Mouse (Mus musculus) CH12.LX (cell line): ENCODE results near the gene Cxcl9. TPM values are rescaled to one million over a fixed set of nuclear protein-coding genes. Genes with fewer than 3 reads are reported as not detected.
A peak's percentile ranks its signal among the peaks of the same experiment; 100 is the strongest.

Source experiments
- DNase-seq: peaks from one replicate; pipeline ENCODE4 v3.0.0-alpha.2; 2013; ENCODE audit errors: extremely low read depth
- H3K27ac ChIP-seq: 2 replicates; pipeline ENCODE4 v1.5.1; 2012; ENCODE audit warnings: low read depth, mild to moderate bottlenecking, control low read depth, moderate library complexity; ENCODE audit not compliant: insufficient read depth
- H3K27me3 ChIP-seq: replicated peaks from 2 replicates; pipeline ENCODE3; 2012; ENCODE audit warnings: inconsistent platforms
- H3K36me3 ChIP-seq, 2 experiments: replicated peaks in 1 of 2; 2 replicates each; pipeline versions ENCODE3 to v1.6.1; 2012; ENCODE audit warnings: inconsistent platforms in 1 of 2, low read length in 1 of 2, mild to moderate bottlenecking in 1 of 2, mixed read lengths in 1 of 2, moderate library complexity in 1 of 2; ENCODE audit not compliant: control insufficient read depth in 1 of 2, insufficient read depth in 1 of 2
- H3K4me1 ChIP-seq, 2 experiments: 2 replicates each; pipeline ENCODE4 v1.6.1; 2012; ENCODE audit warnings: inconsistent platforms in 1 of 2, moderate library complexity in 1 of 2; ENCODE audit not compliant: insufficient read depth in 2 of 2, control insufficient read depth in 1 of 2
- H3K4me2 ChIP-seq: 2 replicates; pipeline ENCODE4 v1.6.1; 2012; ENCODE audit warnings: low read depth, mild to moderate bottlenecking, control low read depth; ENCODE audit not compliant: poor library complexity, insufficient read depth, severe bottlenecking
- H3K4me3 ChIP-seq, 3 experiments: fragments of 150-350 bp in 1 of 3; sonication (generic) in 1 of 3; replicated peaks in 1 of 3; 2 replicates each; pipeline versions ENCODE3 to v1.5.1; 2011 to 2012; ENCODE audit warnings: low read depth in 2 of 3, low read length in 2 of 3, mild to moderate bottlenecking in 2 of 3, moderate library complexity in 2 of 3, control low read depth in 1 of 3, improper control_type of control experiment in 1 of 3, inconsistent platforms in 1 of 3, mixed read lengths in 1 of 3; ENCODE audit not compliant: poor library complexity in 1 of 3
- H3K79me2 ChIP-seq: replicated peaks from 2 replicates; pipeline ENCODE4 v1.6.1; 2012; ENCODE audit warnings: mild to moderate bottlenecking, moderate library complexity; ENCODE audit not compliant: control insufficient read depth, poor library complexity, insufficient read depth, severe bottlenecking; ENCODE audit errors: extremely low read depth
- H3K9ac ChIP-seq: 2 replicates; pipeline ENCODE4 v1.6.1; 2012; ENCODE audit warnings: low read depth, mild to moderate bottlenecking, control low read depth, moderate library complexity; ENCODE audit not compliant: insufficient read depth
- H3K9me3 ChIP-seq: replicated peaks from 2 replicates; pipeline ENCODE3; 2012; ENCODE audit warnings: low read length, inconsistent platforms, mixed read lengths
- BHLHE40 ChIP-seq: IDR thresholded peaks from 2 replicates; pipeline ENCODE4 v1.6.1; 2011; ENCODE audit warnings: mild to moderate bottlenecking, low read depth, low read length, improper control_type of control experiment
- CHD1 ChIP-seq: IDR thresholded peaks from 2 replicates; pipeline ENCODE4 v1.6.1; 2012; ENCODE audit warnings: low read depth, low read length, improper control_type of control experiment, inconsistent platforms
- MYC ChIP-seq: IDR thresholded peaks from 2 replicates; pipeline ENCODE4 v1.6.1; 2011; ENCODE audit warnings: low read depth, mild to moderate bottlenecking, improper control_type of control experiment, low read length
- NRF1 ChIP-seq: IDR thresholded peaks from 2 replicates; pipeline ENCODE4 v1.6.1; 2014; ENCODE audit warnings: low read depth, mild to moderate bottlenecking, inconsistent platforms, low read length, improper control_type of control experiment, moderate library complexity
- RCOR1 ChIP-seq: conservative IDR thresholded peaks from 2 replicates; pipeline ENCODE4 v1.6.1; 2012; ENCODE audit warnings: low read depth, mild to moderate bottlenecking, inconsistent platforms, low read length, improper control_type of control experiment
- TBP ChIP-seq: conservative IDR thresholded peaks from 2 replicates; pipeline ENCODE4 v1.6.1; 2011; ENCODE audit warnings: low read depth, low read length, improper control_type of control experiment
- UBTF ChIP-seq: IDR thresholded peaks from 2 replicates; pipeline ENCODE4 v1.6.1; 2012; ENCODE audit warnings: low read depth, mild to moderate bottlenecking, inconsistent platforms, low read length, improper control_type of control experiment, moderate library complexity
- USF1 ChIP-seq: IDR thresholded peaks from 2 replicates; pipeline ENCODE4 v1.6.1; 2014; ENCODE audit warnings: low read depth, mild to moderate bottlenecking, inconsistent platforms, low read length, improper control_type of control experiment
- USF2 ChIP-seq: conservative IDR thresholded peaks from 2 replicates; pipeline ENCODE4 v1.6.1; 2011; ENCODE audit warnings: low read depth, low read length, improper control_type of control experiment
- dilution Hi-C: fragments of 300-500 bp; cut with MboI; formaldehyde crosslinking; loops from 2 replicates; pipeline ENCODE4 v1.14.3; 2020; ENCODE audit warnings: low sequenced_read_pairs; ENCODE audit not compliant: extremely low pct_unique_long_range_greater_than_20kb, extremely low pct_ligation_motif_present
- in situ Hi-C: fragments of 300-500 bp; cut with MboI; formaldehyde crosslinking; loops from 3 replicates; pipeline ENCODE4 v1.14.3; 2019; ENCODE audit warnings: low sequenced_read_pairs, low pct_ligation_motif_present, low pct_unique_long_range_greater_than_20kb, mixed read lengths
- polyA plus RNA-seq: library from polyadenylated mRNA; unstranded; fragments of >175 nt; gene quantifications from 2 replicates; pipeline ENCODE4 v1.2.1, GENCODE M21; 2012; ENCODE audit warnings: low read depth; ENCODE audit not compliant: insufficient read length
- total RNA-seq, 2 experiments: library from RNA; depleted of rRNA; stranded (reverse); fragments of 300-350 nt in 1 of 2; fragments of >200 nt in 1 of 2; gene quantifications; 2 replicates each; pipeline ENCODE4 v1.2.3; 2012 to 2014

Gene Cxcl9
- total RNA-seq (2012; rRNA removed) = not detected in 2 replicates
- total RNA-seq (2014; rRNA removed) = not detected in 2 replicates
- not detected in 2 replicates for polyA plus RNA-seq

DNA sequence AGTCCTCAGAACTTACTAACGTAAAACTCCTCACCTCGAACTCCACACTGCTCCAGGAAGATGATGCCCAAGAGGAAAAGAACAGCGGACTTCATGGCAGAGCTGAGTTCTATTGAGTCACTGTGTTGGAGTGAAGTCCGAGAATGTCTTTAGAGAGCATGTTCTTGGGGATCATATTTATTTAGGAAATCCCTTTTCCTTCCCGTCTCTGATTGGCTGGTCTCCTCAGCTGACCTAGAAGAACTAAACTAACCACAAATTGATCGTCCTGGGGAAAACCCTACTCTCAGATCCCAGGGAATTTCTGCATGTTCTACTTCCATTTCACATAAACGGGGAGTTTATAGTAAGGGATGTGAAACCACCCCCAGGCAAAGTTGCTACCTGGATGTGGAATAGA is at the start of gene Cxcl9:
Cxcl9 (minus strand) TSS at position 151 of the 400 bp plus-strand sequence.
- Histone ChIP-seq H3K79me2 (no peaks in the 10 kb centered on the region), H3K27me3 (no peaks in the 10 kb centered on the region), H3K4me2 (peak within 1 kb of the TSS; percentile 8), H3K36me3 (no peaks in the 10 kb centered on the region), H3K4me3 (no peak within 1 kb of the TSS), H3K9me3 (no peaks in the 10 kb centered on the region), H3K27ac (no peak within 1 kb of the TSS), H3K9ac (no peak within 1 kb of the TSS), H3K4me1 (0 out of 4 replicates have a peak, but pooled peaks cover 0 to 2% of the 10 kb centered on the region in 2 experiments)
- no peak for TF ChIP-seq CHD1
- no peak for TF ChIP-seq UBTF
- TF ChIP-seq USF1 = peak; percentile 50
- TF ChIP-seq MYC = no peak
- no peak for DNase-seq
- dilution Hi-C loops (no loop called here), in situ Hi-C loops (no loop called here)

DNA sequence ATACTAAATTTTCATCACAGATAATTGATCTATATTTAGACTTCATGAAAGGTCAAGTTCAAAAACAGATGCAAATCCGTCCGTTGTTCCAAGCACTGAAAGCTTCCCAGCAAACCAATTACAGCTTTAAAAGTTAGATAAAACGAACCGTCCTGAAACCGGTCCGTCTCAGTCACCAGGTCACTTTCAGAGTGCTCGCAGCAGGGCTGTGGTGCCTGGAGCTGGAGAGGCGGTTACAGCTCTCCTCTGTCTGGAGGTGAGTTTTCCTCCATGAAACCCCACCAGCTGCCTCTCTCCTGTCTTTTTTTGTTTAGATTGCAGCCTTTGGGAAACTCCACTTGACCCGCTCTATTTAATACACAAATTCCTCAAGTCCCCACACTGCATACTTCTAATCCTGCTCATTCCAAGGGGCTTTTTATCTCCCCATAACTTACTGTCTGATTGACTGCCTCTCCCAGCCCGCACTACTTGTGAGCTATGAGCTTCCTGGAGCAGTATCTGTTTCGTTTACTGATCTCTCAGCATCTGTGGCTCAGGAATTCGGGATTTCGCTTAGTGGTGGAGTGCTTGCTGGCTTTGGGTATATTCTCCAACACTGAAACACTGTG is 49.0 kb upstream of the Cxcl9 start:
- H3K27ac ChIP-seq = no peak overlapping the region
- dilution Hi-C loops = no loop called here
- peaks cover 9 to 28% of the 10 kb centered on the region in 2 experiments; a peak in 3 of 4 replicates for H3K4me1 ChIP-seq

DNA sequence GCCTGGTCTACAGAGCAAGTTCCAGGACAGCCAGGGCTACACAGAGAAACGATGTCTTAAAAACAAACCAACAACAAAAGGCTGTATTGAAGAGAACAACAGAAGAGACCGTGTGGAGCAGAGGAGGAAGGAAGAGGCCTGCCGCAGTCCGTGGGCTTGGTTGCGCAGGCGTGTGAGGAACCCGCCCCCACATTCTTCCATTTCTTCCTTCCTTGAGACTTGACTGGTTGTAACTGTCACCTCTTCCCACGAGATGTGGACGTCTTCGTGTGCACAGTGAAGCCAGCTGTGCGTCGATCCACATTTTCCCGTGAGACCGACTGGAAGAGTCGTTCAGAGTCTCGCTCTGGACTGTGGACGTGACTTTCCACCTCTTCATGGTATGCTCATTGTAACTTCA is 47.5 kb upstream of the Cxcl9 start:
- dilution Hi-C loops (no loop called here), in situ Hi-C loops (loop anchor here (5.0 kb wide), 1 partner anchor 58 kb away; no protein-coding TSS in a partner anchor)
- no peak overlapping the region for H3K9ac ChIP-seq
- DNase-seq = no peak
- H3K36me3 ChIP-seq = no peaks in the 10 kb centered on the region
- peak overlapping the region; percentile 73; the same call in 1 of the 2 replicates for H3K4me2 ChIP-seq
- H3K4me3 ChIP-seq = no peak overlapping the region
- no peak overlapping the region for H3K27ac ChIP-seq
- no peaks in the 10 kb centered on the region for H3K9me3 ChIP-seq
- TF ChIP-seq NRF1 = peak; percentile 48
- no peak for TF ChIP-seq BHLHE40
- H3K27me3 ChIP-seq = no peaks in the 10 kb centered on the region
- H3K4me1 ChIP-seq = peaks cover 9 to 22% of the 10 kb centered on the region in 2 experiments; a peak in 3 of 4 replicates
- no peaks in the 10 kb centered on the region for H3K79me2 ChIP-seq

More for the DNA sequence above, 49.0 kb upstream of the Cxcl9 start:
- no peaks in the 10 kb centered on the region for H3K27me3 ChIP-seq
- H3K4me3 ChIP-seq = no peak overlapping the region
- no peak overlapping the region for H3K4me2 ChIP-seq
- H3K36me3 ChIP-seq = no peaks in the 10 kb centered on the region
- H3K9ac ChIP-seq = no peak overlapping the region
- no peak for DNase-seq
- H3K9me3 ChIP-seq = no peaks in the 10 kb centered on the region
- TF ChIP-seq RCOR1 (no peak), MYC (no peak), USF2 (no peak), USF1 (no peak), TBP (no peak)
- H3K79me2 ChIP-seq = no peaks in the 10 kb centered on the region
- in situ Hi-C loops = loop anchor here (5.0 kb wide), 1 partner anchor 60 kb away; no protein-coding TSS in a partner anchor
